Mouse (Mus musculus) limb, embryonic 10.5 days (tissue): ENCODE results near the gene Syvn1. TPM values are rescaled to one million over a fixed set of nuclear protein-coding genes. Genes with fewer than 3 reads are reported as not detected.

Experiments
- DNase-seq: peaks from one replicate; pipeline ENCODE4 v3.0.0-alpha.2; 2017; ENCODE audit warnings: low spot score
- H3K27ac ChIP-seq: fragments of 300-500 bp; sonication (generic); 2 replicates; pipeline ENCODE4 v1.5.1; 2016; ENCODE audit warnings: mild to moderate bottlenecking
- H3K27me3 ChIP-seq: fragments of 300-500 bp; sonication (generic); 2 replicates; pipeline ENCODE4 v1.6.1; 2016; ENCODE audit warnings: low read depth, mild to moderate bottlenecking; ENCODE audit not compliant: poor library complexity, severe bottlenecking
- H3K36me3 ChIP-seq: fragments of 300-500 bp; sonication (generic); 2 replicates; pipeline ENCODE4 v1.6.1; 2016; ENCODE audit warnings: mild to moderate bottlenecking, moderate library complexity
- H3K4me1 ChIP-seq: fragments of 300-500 bp; sonication (generic); 2 replicates; pipeline ENCODE4 v1.6.1; 2016
- H3K4me3 ChIP-seq: fragments of 300-500 bp; sonication (generic); 2 replicates; pipeline ENCODE4 v1.5.1; 2016; ENCODE audit warnings: mild to moderate bottlenecking, moderate library complexity
- H3K9me3 ChIP-seq: fragments of 300-500 bp; sonication (generic); replicated peaks from 2 replicates; pipeline ENCODE4 v1.6.1; 2016; ENCODE audit warnings: mild to moderate bottlenecking
- WGBS: fragments of 180-500 bp; shearing (Covaris S2); methylation state at CpG from one replicate; pipeline ENCODE4 v1.1.7; 2016; 5-methylcytosine and 5-hydroxymethylcytosine counted together
- polyA plus RNA-seq: library from polyadenylated mRNA; unstranded; fragments of >200 nt; fragmentation: Nextera tagmentation; extraction: Ambion mirVana; gene quantifications from 2 replicates; pipeline ENCODE4 v1.2.1, GENCODE M21; 2016

Gene Syvn1
- polyA plus RNA-seq, 1 experiment from 2014 or later, result 38.6 TPM

- peaks cover 46% of the 10 kb centered on the region for H3K36me3 ChIP-seq
These were observed 950 bp downstream of the Syvn1 start for GRCm38 (mm10) chr19:6047154-6047898.

GRCm38 (mm10) chr19:6047899-6048166, 1.5 kb downstream of the Syvn1 start:
- H3K4me3 ChIP-seq, result peak overlapping the region; percentile 89
- H3K27me3 ChIP-seq, result no peaks in the 10 kb centered on the region
- peaks cover 51% of the 10 kb centered on the region for H3K36me3 ChIP-seq
- no peak for DNase-seq
- H3K4me1 ChIP-seq, result peaks cover 24% of the 10 kb centered on the region
- 89% methylated on average over 8 of the region's 8 CpGs for WGBS
- no peak overlapping the region for H3K27ac ChIP-seq
- H3K9me3 ChIP-seq, result no peaks in the 10 kb centered on the region

More at GRCm38 (mm10) chr19:6047154-6047898, 950 bp downstream of the Syvn1 start:
- H3K4me3 ChIP-seq, result peak overlapping the region; percentile 89
- H3K27ac ChIP-seq, result peak overlapping the region; percentile 99
- WGBS, result 2% methylated on average over 44 of the region's 44 CpGs
- no peaks in the 10 kb centered on the region for H3K9me3 ChIP-seq
- no peaks in the 10 kb centered on the region for H3K27me3 ChIP-seq
- no peak for DNase-seq
- H3K4me1 ChIP-seq, result peaks cover 24% of the 10 kb centered on the region

GRCm38 (mm10) chr19:6048681-6049410, 2.5 kb downstream of the Syvn1 start:
- 86% methylated on average over 11 of the region's 11 CpGs for WGBS
- no peaks in the 10 kb centered on the region for H3K9me3 ChIP-seq
- H3K36me3 ChIP-seq, result peaks cover 61% of the 10 kb centered on the region
- no peak for DNase-seq
- peak overlapping the region; percentile 89; the same call in 1 of the 2 replicates for H3K4me3 ChIP-seq
- peaks cover 24% of the 10 kb centered on the region for H3K4me1 ChIP-seq
- H3K27me3 ChIP-seq, result no peaks in the 10 kb centered on the region
- no peak overlapping the region for H3K27ac ChIP-seq

GRCm38 (mm10) chr19:6052516-6052915, 6.1 kb downstream of the Syvn1 start:
- no peak overlapping the region for H3K4me3 ChIP-seq
- no peaks in the 10 kb centered on the region for H3K27me3 ChIP-seq
- DNase-seq, result no peak
- H3K9me3 ChIP-seq, result no peaks in the 10 kb centered on the region
- WGBS, result 91% methylated on average over 7 of the region's 7 CpGs
- H3K36me3 ChIP-seq, result peaks cover 84% of the 10 kb centered on the region
- H3K4me1 ChIP-seq, result peaks cover 21% of the 10 kb centered on the region
- H3K27ac ChIP-seq, result no peak overlapping the region

- Histone ChIP-seq H3K27me3 (no peaks in the 10 kb centered on the region), H3K4me1 (peaks cover 17% of the 10 kb centered on the region), H3K9me3 (no peaks in the 10 kb centered on the region), H3K27ac (no peak overlapping the region), H3K4me3 (no peak overlapping the region; the same call in 1 of the 2 replicates), H3K36me3 (peaks cover 77% of the 10 kb centered on the region)
- 90% methylated on average over 5 of the region's 5 CpGs for WGBS
- DNase-seq, result no peak
These were observed 7.9 kb downstream of the Syvn1 start for GRCm38 (mm10) chr19:6054296-6054695.

GRCm38 (mm10) chr19:6056696-6057095, 10.3 kb downstream of the Syvn1 start:
- H3K4me1 ChIP-seq, result peaks cover 25% of the 10 kb centered on the region
- DNase-seq, result no peak
- H3K27me3 ChIP-seq, result no peaks in the 10 kb centered on the region
- peak overlapping the region; percentile 94 for H3K27ac ChIP-seq
- H3K9me3 ChIP-seq, result no peaks in the 10 kb centered on the region
- peaks cover 64% of the 10 kb centered on the region for H3K36me3 ChIP-seq
- H3K4me3 ChIP-seq, result peak overlapping the region; percentile 87
- WGBS, result 71% methylated on average over 4 of the region's 4 CpGs

- Histone ChIP-seq H3K36me3 (peaks cover 56% of the 10 kb centered on the region), H3K4me1 (peaks cover 33% of the 10 kb centered on the region), H3K9me3 (no peaks in the 10 kb centered on the region), H3K27ac (peak within 1 kb of the TSS; percentile 94), H3K4me3 (peak within 1 kb of the TSS; percentile 87), H3K27me3 (no peaks in the 10 kb centered on the region)
- under 1% methylated on average over 63 of the region's 63 CpGs for WGBS
- DNase-seq, result peak; percentile 100
These were observed 11.1 kb downstream of the Syvn1 start, which contains the start of the genes Mrpl49 and Fau for GRCm38 (mm10) chr19:6057313-6058096. Gene Mrpl49, minus strand, starts transcription at chr19:6057785. Gene Fau, plus strand, starts transcription at chr19:6057844.

- H3K4me1 ChIP-seq, result peaks cover 41% of the 10 kb centered on the region
- 38% methylated on average over 5 of the region's 5 CpGs for WGBS
- no peaks in the 10 kb centered on the region for H3K9me3 ChIP-seq
- H3K27ac ChIP-seq, result peak overlapping the region; percentile 94
- peak overlapping the region; percentile 87 for H3K4me3 ChIP-seq
- no peak for DNase-seq
- H3K36me3 ChIP-seq, result peaks cover 54% of the 10 kb centered on the region
- no peaks in the 10 kb centered on the region for H3K27me3 ChIP-seq
These were observed 12.1 kb downstream of the Syvn1 start for GRCm38 (mm10) chr19:6058513-6058912.

- 87% methylated on average over 5 of the region's 5 CpGs for WGBS
- no peak overlapping the region for H3K27ac ChIP-seq
- peaks cover 54% of the 10 kb centered on the region for H3K36me3 ChIP-seq
- no peak for DNase-seq
- no peaks in the 10 kb centered on the region for H3K9me3 ChIP-seq
- H3K4me3 ChIP-seq, result peak overlapping the region; percentile 87
- peaks cover 41% of the 10 kb centered on the region for H3K4me1 ChIP-seq
- no peaks in the 10 kb centered on the region for H3K27me3 ChIP-seq
These were observed 12.6 kb downstream of the Syvn1 start for GRCm38 (mm10) chr19:6058966-6059365.

- Histone ChIP-seq H3K4me3 (peak within 1 kb of the TSS; percentile 88), H3K36me3 (peaks cover 36% of the 10 kb centered on the region)
These were observed 14.7 kb downstream of the Syvn1 start, which contains the start of gene Znhit2 for GRCm38 (mm10) chr19:6061021-6061533. Gene Znhit2, plus strand, starts transcription at chr19:6061192.

GRCm38 (mm10) chr19:6061641-6062302, 15.4 kb downstream of the Syvn1 start:
- H3K27me3 ChIP-seq, result no peaks in the 10 kb centered on the region
- peak overlapping the region; percentile 88 for H3K4me3 ChIP-seq
- DNase-seq, result peak; percentile 58
- H3K4me1 ChIP-seq, result peaks cover 43% of the 10 kb centered on the region
- peaks cover 34% of the 10 kb centered on the region for H3K36me3 ChIP-seq
- WGBS, result 2% methylated on average over 44 of the region's 44 CpGs
- H3K9me3 ChIP-seq, result no peaks in the 10 kb centered on the region
- peak overlapping the region; percentile 94 for H3K27ac ChIP-seq

More at GRCm38 (mm10) chr19:6061021-6061533, 14.7 kb downstream of the Syvn1 start, which contains the start of gene Znhit2:
- DNase-seq, result peak; percentile 91
- Histone ChIP-seq H3K27me3 (no peaks in the 10 kb centered on the region), H3K27ac (peak within 1 kb of the TSS; percentile 94), H3K9me3 (no peaks in the 10 kb centered on the region), H3K4me1 (peaks cover 43% of the 10 kb centered on the region)
- WGBS, result under 1% methylated on average over 58 of the region's 58 CpGs

GRCm38 (mm10) chr19:6062418-6062817, 16.0 kb downstream of the Syvn1 start:
- Histone ChIP-seq H3K36me3 (peaks cover 34% of the 10 kb centered on the region), H3K27me3 (no peaks in the 10 kb centered on the region), H3K9me3 (no peaks in the 10 kb centered on the region), H3K27ac (peak overlapping the region; percentile 94), H3K4me3 (peak overlapping the region; percentile 88), H3K4me1 (peaks cover 47% of the 10 kb centered on the region)
- 76% methylated on average over 5 of the region's 5 CpGs for WGBS
- DNase-seq, result no peak
